Mouse (Mus musculus) forebrain, embryonic 10.5 days (tissue): ENCODE measurements at regions not wholly inside any gene's neighbourhood (a gene's known extent, or its start where the extent isn't known, plus 50 kb on each side); places are given as distances from the start of the nearest gene placed in this dataset.

ENCODE experiments used
- DNase-seq: peaks from one replicate; pipeline ENCODE4 v3.0.0-alpha.2; 2017; ENCODE audit warnings: low spot score; ENCODE audit errors: extremely low spot score
- H3K27ac ChIP-seq: fragments of 300-500 bp; sonication (generic); 2 replicates; pipeline ENCODE4 v1.5.1; 2016; ENCODE audit warnings: mild to moderate bottlenecking
- H3K27me3 ChIP-seq: fragments of 300-500 bp; sonication (generic); 2 replicates; pipeline ENCODE4 v1.6.1; 2016; ENCODE audit warnings: mild to moderate bottlenecking; ENCODE audit not compliant: poor library complexity, severe bottlenecking
- H3K36me3 ChIP-seq: fragments of 300-500 bp; sonication (generic); replicated peaks from 2 replicates; pipeline ENCODE4 v1.6.1; 2016; ENCODE audit warnings: mild to moderate bottlenecking, moderate library complexity
- H3K4me1 ChIP-seq: fragments of 300-500 bp; sonication (generic); 2 replicates; pipeline ENCODE4 v1.6.1; 2016
- H3K4me3 ChIP-seq: fragments of 300-500 bp; sonication (generic); 2 replicates; pipeline ENCODE4 v1.5.1; 2016; ENCODE audit warnings: mild to moderate bottlenecking, moderate library complexity
- H3K9me3 ChIP-seq: fragments of 300-500 bp; sonication (generic); 2 replicates; pipeline ENCODE4 v1.6.1; 2016; ENCODE audit warnings: mild to moderate bottlenecking, moderate library complexity
- WGBS: fragments of 180-500 bp; shearing (Covaris S2); methylation state at CpG from one replicate; pipeline ENCODE4 v1.1.7; 2016; 5-methylcytosine and 5-hydroxymethylcytosine counted together

DNA sequence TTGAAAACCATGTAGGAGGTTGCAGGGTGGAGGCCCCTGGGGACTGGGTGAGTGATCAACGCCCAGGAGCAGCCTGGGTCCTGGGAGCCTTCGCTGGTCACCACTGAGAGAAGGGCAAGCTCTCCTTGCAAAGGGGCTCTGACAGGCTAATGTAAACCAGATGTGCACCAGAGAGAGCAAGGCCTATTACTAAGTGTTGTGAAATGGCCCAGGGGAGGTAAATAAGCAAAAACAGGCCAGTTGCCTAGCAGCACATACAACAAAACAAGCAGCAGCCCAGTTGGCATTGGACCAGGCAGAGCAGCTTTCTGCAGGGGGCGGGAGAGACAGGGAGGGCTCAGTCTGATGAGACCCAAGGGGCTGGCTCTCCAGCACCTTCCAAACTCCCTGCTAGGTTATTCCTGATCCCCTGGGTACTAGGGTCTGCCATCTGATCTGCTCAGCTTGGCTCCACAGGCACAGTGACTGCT lies 239.5 kb upstream of the Fggy start:
- Histone ChIP-seq H3K36me3 (no peaks in the 10 kb centered on the region), H3K27me3 (no peaks in the 10 kb centered on the region), H3K9me3 (no peaks in the 10 kb centered on the region), H3K4me1 (peaks cover 19% of the 10 kb centered on the region), H3K4me3 (no peak overlapping the region), H3K27ac (peak overlapping the region; percentile 44)
- 57% methylated on average over 3 of the region's 3 CpGs for WGBS
- peak; percentile 51 for DNase-seq

DNA sequence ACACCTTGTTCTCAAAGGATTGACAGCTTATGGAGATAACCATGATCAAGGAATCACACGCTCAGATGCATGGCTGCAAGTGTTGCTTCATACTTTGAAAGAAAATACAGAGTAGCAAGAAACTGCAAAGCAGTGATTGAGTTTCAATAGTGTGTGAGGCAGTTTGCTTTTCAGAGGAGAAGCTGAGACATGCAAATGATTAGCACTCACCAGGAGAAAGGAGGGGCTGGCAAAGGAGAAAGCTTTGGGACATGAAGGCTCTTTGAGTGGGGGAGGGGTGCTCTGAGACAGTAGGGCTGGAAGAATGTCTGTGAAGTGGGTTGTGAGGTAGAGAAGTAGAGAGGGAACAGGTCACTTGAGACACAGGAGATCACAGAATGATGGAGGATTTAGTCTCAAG lies 238.7 kb upstream of the Fggy start:
- Histone ChIP-seq H3K36me3 (no peaks in the 10 kb centered on the region), H3K4me3 (no peak overlapping the region), H3K27me3 (no peaks in the 10 kb centered on the region), H3K4me1 (peaks cover 19% of the 10 kb centered on the region), H3K27ac (peak overlapping the region; percentile 44; the same call in 1 of the 2 replicates), H3K9me3 (no peaks in the 10 kb centered on the region)
- no peak for DNase-seq
- WGBS: 60% methylated on average over 1 of the region's 1 CpGs

DNA sequence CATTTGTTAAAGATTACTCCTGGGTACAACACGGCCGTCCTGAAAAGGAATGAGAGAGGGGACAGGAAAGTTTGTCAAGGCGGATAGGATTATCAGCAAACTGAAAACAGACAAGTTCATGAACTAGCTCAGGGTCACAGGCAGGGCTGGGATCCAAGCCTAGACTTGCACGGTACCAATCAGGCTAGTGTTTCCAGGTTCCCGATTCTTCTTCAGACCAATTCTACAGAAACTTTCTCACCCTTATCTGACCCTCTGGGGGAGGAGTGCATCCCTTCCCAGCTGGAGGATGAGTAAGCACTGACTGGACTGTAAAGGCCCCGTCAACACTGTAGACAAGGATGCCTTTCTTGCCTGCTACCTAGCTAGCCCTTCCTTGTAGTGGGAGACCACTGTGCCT lies 238.3 kb upstream of the Fggy start:
- WGBS: 59% methylated on average over 6 of the region's 6 CpGs
- H3K4me3 ChIP-seq: no peak overlapping the region
- no peaks in the 10 kb centered on the region for H3K27me3 ChIP-seq
- H3K36me3 ChIP-seq: no peaks in the 10 kb centered on the region
- peaks cover 19% of the 10 kb centered on the region for H3K4me1 ChIP-seq
- no peaks in the 10 kb centered on the region for H3K9me3 ChIP-seq
- no peak for DNase-seq
- peak overlapping the region; percentile 40; the same call in 1 of the 2 replicates for H3K27ac ChIP-seq

DNA sequence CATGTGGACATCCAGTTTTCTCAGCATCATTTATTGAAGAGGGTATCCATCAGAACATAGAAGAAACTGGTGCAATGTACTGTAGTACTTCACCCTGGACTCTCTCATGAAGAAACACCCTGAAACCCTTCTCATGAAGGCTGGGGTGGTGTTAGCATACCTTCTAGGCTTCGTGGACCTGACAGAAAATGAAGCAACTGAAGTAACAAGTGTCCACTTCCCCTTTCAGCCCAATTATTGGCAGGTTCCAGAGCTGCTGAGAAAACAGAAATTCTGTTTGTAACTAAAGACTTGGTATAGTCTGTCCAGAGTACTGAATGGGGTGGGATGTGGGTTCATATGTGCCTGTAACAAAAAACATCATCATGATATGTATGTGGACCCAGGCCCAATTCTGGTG lies 231.4 kb upstream of the Fggy start:
- WGBS: 83% methylated on average over 1 of the region's 1 CpGs
- Histone ChIP-seq H3K4me3 (no peak overlapping the region), H3K27me3 (no peaks in the 10 kb centered on the region), H3K36me3 (no peaks in the 10 kb centered on the region), H3K9me3 (no peaks in the 10 kb centered on the region), H3K4me1 (no peaks in the 10 kb centered on the region), H3K27ac (no peak overlapping the region)
- DNase-seq: no peak

DNA sequence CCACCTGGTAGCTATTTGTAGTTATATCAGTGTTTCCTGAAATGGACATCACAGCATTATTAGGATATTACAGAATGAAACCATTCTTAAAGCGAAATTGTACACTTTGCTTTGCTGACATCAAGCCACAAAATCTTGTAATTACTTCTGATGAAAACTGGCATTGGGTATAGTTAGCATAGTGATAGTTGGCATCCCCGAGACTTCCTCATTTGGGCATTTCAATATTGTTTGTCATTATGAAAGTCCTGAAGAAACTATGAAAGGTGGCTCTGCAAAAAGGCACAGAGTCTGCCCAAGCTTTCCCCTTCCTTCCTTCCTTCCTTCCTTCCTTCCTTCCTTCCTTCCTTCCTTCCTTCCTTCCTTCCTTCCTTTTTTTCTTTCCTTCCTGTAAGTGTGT lies 217.5 kb upstream of the Fggy start:
- no peaks in the 10 kb centered on the region for H3K27me3 ChIP-seq
- no peak overlapping the region for H3K27ac ChIP-seq
- H3K4me3 ChIP-seq: no peak overlapping the region
- 83% methylated on average over 2 of the region's 2 CpGs for WGBS
- H3K9me3 ChIP-seq: no peaks in the 10 kb centered on the region
- no peak for DNase-seq
- H3K36me3 ChIP-seq: no peaks in the 10 kb centered on the region
- no peaks in the 10 kb centered on the region for H3K4me1 ChIP-seq

DNA sequence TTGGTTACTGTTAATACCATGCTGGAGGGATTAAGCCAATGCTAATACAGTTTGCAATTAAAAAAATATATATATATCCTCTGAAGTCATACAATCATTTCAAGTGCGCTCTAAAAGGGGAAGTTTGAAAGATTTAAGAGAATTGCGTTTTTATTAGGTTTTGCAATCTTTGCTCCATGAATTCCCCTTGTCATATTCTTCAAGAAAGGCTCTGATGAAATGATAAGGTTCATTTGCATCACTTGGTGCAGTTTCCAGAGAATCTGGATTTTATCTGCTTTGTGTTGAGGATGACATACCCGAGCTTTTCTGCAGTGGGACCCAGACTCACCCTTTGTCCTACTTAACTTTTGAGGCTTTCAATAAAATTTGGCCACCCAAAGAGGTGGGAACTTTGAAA lies 216.4 kb upstream of the Fggy start:
- H3K4me1 ChIP-seq: no peaks in the 10 kb centered on the region
- H3K27ac ChIP-seq: no peak overlapping the region
- 79% methylated on average over 3 of the region's 3 CpGs for WGBS
- no peaks in the 10 kb centered on the region for H3K27me3 ChIP-seq
- H3K9me3 ChIP-seq: no peaks in the 10 kb centered on the region
- H3K36me3 ChIP-seq: no peaks in the 10 kb centered on the region
- DNase-seq: no peak
- H3K4me3 ChIP-seq: no peak overlapping the region

DNA sequence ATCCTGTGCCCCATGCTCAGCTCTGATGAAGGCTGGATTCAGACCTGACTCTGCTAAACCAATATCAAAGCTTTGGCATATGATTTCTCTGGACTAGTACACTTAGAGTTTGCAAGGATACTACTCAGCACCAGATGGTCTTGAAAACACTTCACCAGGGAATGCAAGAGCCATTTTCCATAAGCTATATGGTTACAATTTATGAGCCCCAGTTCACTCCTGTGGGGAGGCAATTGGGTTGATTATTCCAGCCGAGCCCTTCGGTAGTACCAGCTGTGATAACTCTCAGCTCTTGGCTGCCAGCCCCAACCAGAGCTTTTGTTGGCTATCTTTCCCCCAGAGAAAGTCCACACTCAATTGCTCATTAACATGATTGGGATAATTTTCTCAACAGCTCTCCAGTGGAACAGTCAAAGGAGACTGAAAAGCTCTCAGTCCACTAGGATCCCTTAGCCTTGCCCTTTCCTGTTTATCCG lies 210.5 kb upstream of the Fggy start:
- no peaks in the 10 kb centered on the region for H3K27me3 ChIP-seq
- no peak overlapping the region for H3K27ac ChIP-seq
- no peaks in the 10 kb centered on the region for H3K36me3 ChIP-seq
- no peaks in the 10 kb centered on the region for H3K9me3 ChIP-seq
- WGBS: 81% methylated on average over 3 of the region's 3 CpGs
- no peak for DNase-seq
- no peak overlapping the region for H3K4me3 ChIP-seq
- H3K4me1 ChIP-seq: peaks cover 14% of the 10 kb centered on the region

DNA sequence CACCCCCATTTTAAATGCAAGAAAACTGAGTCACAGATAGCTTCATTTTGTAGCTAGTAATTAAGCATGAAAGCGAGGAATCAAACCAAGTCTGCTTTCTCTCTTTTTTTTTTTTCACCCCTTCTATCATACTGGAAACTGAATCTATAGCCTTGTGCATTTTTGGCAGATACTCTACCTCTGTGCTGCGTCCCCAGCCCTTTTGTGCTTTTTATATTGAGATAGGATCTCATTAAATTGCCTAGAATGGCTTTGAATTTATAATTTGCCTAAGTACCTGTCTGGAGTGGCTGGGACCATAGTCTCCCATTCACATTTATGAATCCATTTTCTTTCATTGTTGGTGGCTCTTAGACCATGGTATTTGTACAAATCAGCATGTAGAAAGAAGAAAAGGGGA lies 209.9 kb upstream of the Fggy start:
- Histone ChIP-seq H3K27ac (no peak overlapping the region), H3K4me3 (no peak overlapping the region), H3K4me1 (peaks cover 14% of the 10 kb centered on the region), H3K36me3 (no peaks in the 10 kb centered on the region), H3K9me3 (no peaks in the 10 kb centered on the region), H3K27me3 (no peaks in the 10 kb centered on the region)
- WGBS: 79% methylated on average over 2 of the region's 2 CpGs
- no peak for DNase-seq

DNA sequence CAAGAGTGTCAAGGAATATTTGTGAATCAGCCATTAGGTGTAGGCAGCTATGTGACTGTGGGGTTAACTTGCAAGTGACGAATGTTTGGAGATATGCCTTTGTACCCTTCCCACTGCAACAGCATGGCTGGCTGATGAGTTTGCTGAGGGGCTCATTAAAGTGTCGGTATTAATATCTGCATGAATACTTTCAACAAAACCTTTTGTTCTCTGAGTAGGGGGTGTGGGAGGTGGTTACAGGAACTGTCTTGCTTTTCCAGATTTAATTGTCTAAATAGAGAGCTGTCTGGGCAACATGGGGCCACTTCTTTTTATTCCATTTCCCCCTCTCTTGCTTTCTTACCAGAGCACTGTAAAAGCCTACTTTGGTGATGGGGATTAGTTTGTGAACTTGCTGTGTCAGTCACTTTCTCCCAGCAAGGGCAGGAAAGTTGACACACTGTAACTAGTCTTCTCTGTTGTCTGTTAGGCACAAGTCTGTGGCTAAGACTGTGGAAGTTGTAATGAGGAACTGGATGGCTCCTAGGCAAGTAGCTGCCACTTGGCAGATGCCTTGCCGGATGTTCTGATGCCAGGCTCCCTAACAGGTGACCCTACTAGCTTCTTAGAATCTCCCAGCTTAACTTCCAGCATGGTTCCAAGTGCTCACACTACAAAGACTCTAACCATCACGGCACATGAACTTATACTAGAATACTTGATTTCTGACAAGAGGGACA lies 208.7 kb upstream of the Fggy start:
- Histone ChIP-seq H3K27me3 (no peaks in the 10 kb centered on the region), H3K36me3 (no peaks in the 10 kb centered on the region), H3K9me3 (no peaks in the 10 kb centered on the region), H3K4me1 (peaks cover 14% of the 10 kb centered on the region), H3K27ac (no peak overlapping the region), H3K4me3 (no peak overlapping the region)
- no peak for DNase-seq
- 83% methylated on average over 4 of the region's 4 CpGs for WGBS

DNA sequence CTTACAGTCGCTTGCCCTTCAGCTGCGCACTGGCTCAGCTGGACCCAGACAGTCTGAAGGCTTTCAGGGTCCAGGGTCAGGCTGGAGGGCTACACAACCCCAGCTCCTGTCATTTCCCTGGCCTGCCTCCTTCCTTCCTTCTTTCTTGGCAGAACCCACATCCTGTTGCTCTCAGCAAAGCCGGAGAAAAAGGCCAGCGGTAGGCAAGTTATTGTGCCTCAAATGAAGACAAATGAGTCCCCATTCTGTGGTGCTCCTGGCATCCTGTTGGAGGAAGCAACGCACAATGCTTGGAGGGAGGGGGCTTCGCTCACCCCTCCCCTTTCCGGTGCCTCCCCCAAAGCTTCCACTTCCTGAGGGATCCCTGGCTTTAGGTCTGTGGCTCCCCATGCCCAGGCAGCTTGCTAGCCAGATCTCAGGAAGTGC lies 203.4 kb upstream of the Fggy start:
- H3K27me3 ChIP-seq: peaks cover 6% of the 10 kb centered on the region; the same call in 1 of the 2 replicates
- peak overlapping the region; percentile 21; the same call in 1 of the 2 replicates for H3K27ac ChIP-seq
- no peak for DNase-seq
- no peak overlapping the region for H3K4me3 ChIP-seq
- H3K9me3 ChIP-seq: no peaks in the 10 kb centered on the region
- H3K4me1 ChIP-seq: peaks cover 5% of the 10 kb centered on the region
- 52% methylated on average over 7 of the region's 7 CpGs for WGBS
- H3K36me3 ChIP-seq: no peaks in the 10 kb centered on the region

DNA sequence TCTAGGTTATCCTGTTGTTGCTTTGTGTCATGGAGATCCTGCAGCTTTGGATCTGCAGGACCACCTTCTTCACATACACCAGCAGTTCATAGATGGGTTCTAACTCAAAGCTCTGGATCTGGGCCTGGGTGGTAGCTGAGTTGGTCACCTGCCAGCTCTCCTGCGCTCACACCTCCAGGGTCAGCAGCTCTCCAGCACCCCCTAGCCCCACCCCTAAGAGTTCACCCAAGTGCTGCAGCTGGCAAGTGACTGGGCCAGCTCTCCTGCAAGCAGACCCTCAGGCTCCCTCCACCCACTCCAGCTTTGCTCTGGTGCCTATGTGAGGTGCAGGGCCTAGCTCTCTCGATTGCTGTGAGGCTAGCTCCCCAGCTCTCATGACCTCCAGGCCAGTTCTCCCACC lies 198.6 kb upstream of the Fggy start:
- Histone ChIP-seq H3K4me1 (peaks cover 18% of the 10 kb centered on the region), H3K27ac (no peak overlapping the region), H3K9me3 (no peaks in the 10 kb centered on the region), H3K27me3 (peaks cover 13% of the 10 kb centered on the region), H3K4me3 (no peak overlapping the region), H3K36me3 (no peaks in the 10 kb centered on the region)
- WGBS: 70% methylated on average over 2 of the region's 2 CpGs
- DNase-seq: no peak

DNA sequence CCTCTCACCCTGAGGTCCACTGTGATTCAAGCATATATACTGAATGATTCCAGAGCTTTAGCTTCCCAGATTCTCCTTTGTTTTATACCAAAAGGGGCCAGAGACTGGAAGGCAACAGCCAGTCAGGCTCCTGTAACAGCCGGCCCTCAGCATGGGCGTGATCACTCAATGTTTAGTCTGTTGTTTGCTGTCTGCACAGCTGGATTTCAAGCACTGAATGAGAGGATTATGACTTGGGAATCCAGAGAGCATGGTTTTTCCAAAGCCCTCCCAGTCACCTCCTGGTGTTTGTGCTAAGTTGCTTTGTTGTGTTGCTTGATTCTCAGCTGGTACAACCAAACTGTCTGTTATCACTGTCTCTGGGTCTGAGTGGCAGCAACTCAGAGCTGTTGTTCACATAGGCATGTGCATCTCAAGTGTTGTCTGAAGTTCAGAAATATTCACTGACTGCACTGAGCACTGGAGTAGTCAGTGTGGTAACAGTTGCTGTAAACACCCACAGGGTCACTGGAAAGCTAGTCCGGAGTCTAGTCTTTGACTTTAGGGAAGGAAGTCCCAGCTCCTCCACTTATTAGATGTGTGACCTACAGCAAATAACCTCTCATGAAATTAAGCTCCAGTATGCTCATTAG lies 196.9 kb upstream of the Fggy start:
- Histone ChIP-seq H3K27ac (peak overlapping the region; percentile 53), H3K36me3 (no peaks in the 10 kb centered on the region), H3K4me3 (no peak overlapping the region), H3K9me3 (no peaks in the 10 kb centered on the region), H3K27me3 (peaks cover 13% of the 10 kb centered on the region), H3K4me1 (peaks cover 13% of the 10 kb centered on the region)
- WGBS: 30% methylated on average over 3 of the region's 3 CpGs
- DNase-seq: peak; percentile 37

DNA sequence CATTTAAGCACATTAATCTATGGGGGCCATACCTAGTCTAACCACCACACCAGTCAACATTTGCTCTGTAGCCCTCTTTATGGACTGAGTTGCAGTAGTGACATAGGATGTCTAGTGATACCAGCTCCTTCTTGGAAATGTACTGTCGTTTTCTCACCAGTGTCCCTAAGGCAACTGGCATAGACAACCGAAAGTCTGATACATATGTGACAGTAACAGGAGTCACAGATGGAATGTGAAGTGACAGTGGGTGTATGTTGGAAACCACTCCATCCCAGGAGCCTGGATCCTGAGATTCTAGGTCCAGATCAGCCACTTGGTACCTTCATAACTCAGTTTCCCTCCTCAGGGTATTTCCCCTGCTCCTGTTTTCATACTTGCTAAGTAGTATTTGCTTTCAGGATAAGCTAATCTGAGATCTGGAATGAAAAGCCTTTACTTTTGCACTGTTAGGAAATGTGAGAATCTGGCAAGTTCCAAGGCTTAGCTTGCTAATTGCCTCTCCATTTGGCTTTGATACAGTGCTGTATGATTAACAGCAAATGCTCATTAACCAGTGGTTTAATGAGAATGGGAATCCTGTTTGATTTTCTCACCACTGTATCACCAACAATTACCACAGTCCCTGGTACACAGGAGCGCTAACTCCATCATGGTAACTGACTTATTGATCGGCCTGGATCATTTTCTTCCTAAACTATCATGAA lies 192.8 kb upstream of the Fggy start:
- WGBS: 91% methylated on average over 4 of the region's 4 CpGs
- H3K4me1 ChIP-seq: peaks cover 13% of the 10 kb centered on the region
- H3K36me3 ChIP-seq: no peaks in the 10 kb centered on the region
- H3K27ac ChIP-seq: no peak overlapping the region
- DNase-seq: no peak
- H3K9me3 ChIP-seq: no peaks in the 10 kb centered on the region
- peaks cover 7% of the 10 kb centered on the region; the same call in 1 of the 2 replicates for H3K27me3 ChIP-seq
- no peak overlapping the region for H3K4me3 ChIP-seq
